In genomic region chr11:18948600-18949295, GRCm38 (mm10) we compare ENCODE assay signal across 19 mouse cellular contexts.
DNase-seq lines count a peak whose midpoint lies in the region; ATAC-seq lines count a peak whose summit lies in the region.
"Had no signal": no experiment of that assay in that cellular context is flagged by ENCODE, and none has a peak within 500 bp of the region (broad histone marks: within the 10 kb centered on the region; RNA-seq: fewer than 3 reads in every experiment).

No protein-coding gene starts in this region.

- no peaks in the 10 kb centered on the region for H3K27me3 ChIP-seq in heart, embryonic 10.5 days (ENCODE audit: insufficient read depth, poor library complexity, severe bottlenecking)
- H3K27me3 ChIP-seq in liver, embryonic 13.5 days, result no peaks in the 10 kb centered on the region
- H3K27me3 ChIP-seq in liver, embryonic 12.5 days (replicated peaks), result no peaks in the 10 kb centered on the region
- H3K27me3 ChIP-seq: forebrain, embryonic 15.5 days had no signal

- H3K9me3 ChIP-seq in heart, embryonic 10.5 days, result no peaks in the 10 kb centered on the region
- no peaks in the 10 kb centered on the region for H3K9me3 ChIP-seq in liver, embryonic 13.5 days (replicated peaks)
- H3K9me3 ChIP-seq in liver, embryonic 12.5 days (replicated peaks), result no peaks in the 10 kb centered on the region
- H3K9me3 ChIP-seq: forebrain, embryonic 15.5 days had no signal

- ATAC-seq in liver, embryonic 13.5 days (ENCODE audit: low read depth), result 0 out of 2 replicates have a peak, but pooled peaks have one; percentile 41
- ATAC-seq in liver, embryonic 12.5 days, result no peak
- ATAC-seq in common myeloid progenitor, adult 5-6 weeks (replicated peaks; ENCODE audit: low read depth, poor library complexity, severe bottlenecking), result peak; percentile 87
- peak; percentile 71 for ATAC-seq in megakaryocyte-erythroid progenitor cell, adult 5-6 weeks (replicated peaks; ENCODE audit: low FRiP score, low TSS enrichment, poor library complexity, severe bottlenecking)
- ATAC-seq: forebrain, embryonic 15.5 days had no signal

- 0 out of 2 replicates have a peak, but pooled peaks cover 2% of the 10 kb centered on the region for H3K36me3 ChIP-seq in heart, embryonic 10.5 days
- no peaks in the 10 kb centered on the region for H3K36me3 ChIP-seq in liver, embryonic 13.5 days
- H3K36me3 ChIP-seq in liver, embryonic 12.5 days, result peaks cover 4% of the 10 kb centered on the region; the same call in 1 of the 2 replicates
- H3K36me3 ChIP-seq: forebrain, embryonic 15.5 days had no signal

- 64% methylated on average over 13 of the region's 13 CpGs for WGBS in heart, embryonic 10.5 days
- WGBS in liver, embryonic 13.5 days (ENCODE audit: insufficient replicate concordance), result 27% methylated on average over 13 of the region's 13 CpGs
- 30% methylated on average over 13 of the region's 13 CpGs for WGBS in liver, embryonic 12.5 days (ENCODE audit: insufficient replicate concordance)

- H3K27ac ChIP-seq in heart, embryonic 10.5 days, result 0 out of 2 replicates have a peak overlapping the region, but pooled peaks have one; percentile 47
- H3K27ac ChIP-seq in liver, embryonic 13.5 days, result no peak overlapping the region
- no peak overlapping the region for H3K27ac ChIP-seq in liver, embryonic 12.5 days
- H3K27ac ChIP-seq: forebrain, embryonic 15.5 days; left cerebral cortex, adult 2 months had no signal

- H3K4me3 ChIP-seq in heart, embryonic 10.5 days, result no peak overlapping the region
- H3K4me3 ChIP-seq in liver, embryonic 13.5 days (replicated peaks), result no peak overlapping the region
- no peak overlapping the region for H3K4me3 ChIP-seq in liver, embryonic 12.5 days
- H3K4me3 ChIP-seq: erythroblast, embryonic 14.5 days; forebrain, embryonic 15.5 days; left cerebral cortex, adult 2 months had no signal

- no peak overlapping the region for H3K9ac ChIP-seq in liver, embryonic 13.5 days
- H3K9ac ChIP-seq in liver, embryonic 12.5 days, result no peak overlapping the region
- H3K9ac ChIP-seq: forebrain, embryonic 15.5 days had no signal

- no peak overlapping the region for H3K4me2 ChIP-seq in liver, embryonic 13.5 days
- no peak overlapping the region for H3K4me2 ChIP-seq in liver, embryonic 12.5 days
- H3K4me2 ChIP-seq: forebrain, embryonic 15.5 days; midbrain, embryonic 11.5 days had no signal

- H3K4me1 ChIP-seq in heart, embryonic 10.5 days, result peaks cover 73% of the 10 kb centered on the region
- peaks cover 25% of the 10 kb centered on the region for H3K4me1 ChIP-seq in liver, embryonic 13.5 days (replicated peaks)
- H3K4me1 ChIP-seq in liver, embryonic 12.5 days, result peaks cover 30% of the 10 kb centered on the region

- DNase-seq in heart, embryonic 10.5 days (ENCODE audit: low spot score), result no peak
- DNase-seq in heart, adult 9 months (ENCODE audit: low spot score in 2 of 2), result no peak
- DNase-seq in liver, embryonic 13.5 days, result no peak
- no peak for DNase-seq in MN1 (ENCODE audit: low spot score)
- no peak for DNase-seq in layer of hippocampus, adult 18-20 months (ENCODE audit: low spot score in 2 of 2)
- DNase-seq: adrenal gland, postnatal 10 days; cerebellum, adult 11 months; cerebellum, postnatal 36 days; kidney, adult 18-20 months; kidney, postnatal 10 days; lung, postnatal 10 days; right cerebral cortex, postnatal 4 days had no signal
